ENCODE assay signal across 9 mouse cellular contexts in genomic region chr1:120154232-120154631, GRCm38 (mm10). TPM values are rescaled to one million over a fixed set of nuclear protein-coding genes. Genes with fewer than 3 reads are reported as not detected.
DNase-seq lines count a peak whose midpoint lies in the region; ATAC-seq and TF ChIP-seq lines count a peak whose summit lies in the region.
"Had no signal": no experiment of that assay in that cellular context is flagged by ENCODE, and none has a peak within 500 bp of the region (broad histone marks: within the 10 kb centered on the region; RNA-seq: fewer than 3 reads in every experiment).

No protein-coding gene starts in this region.

- H3K27me3 ChIP-seq in heart, adult 2 months (ENCODE audit: control insufficient read depth, insufficient read depth, low read length) = no peaks in the 10 kb centered on the region
- no peaks in the 10 kb centered on the region for H3K27me3 ChIP-seq in heart, embryonic 11.5 days (ENCODE audit: control insufficient read depth, insufficient read depth, low read length)
- H3K27me3 ChIP-seq in Patski = no peaks in the 10 kb centered on the region
- H3K27me3 ChIP-seq: neural tube, embryonic 13.5 days had no signal

- peak; percentile 77 for TF ChIP-seq CTCF in heart, adult 2 months (IDR thresholded peaks at IDR 0.05)
- peak; percentile 39 for TF ChIP-seq CTCF in Patski (IDR thresholded peaks at IDR 0.05)

- no peak for DNase-seq in heart, adult 2 months
- DNase-seq in right cerebral cortex, postnatal 4 days = peak; percentile 13
- DNase-seq in right cerebral cortex, postnatal 14 days = no peak
- DNase-seq in Patski (ENCODE audit: low read depth, low spot score) = no peak
- peak; percentile 31 for DNase-seq in gastrocnemius, postnatal 14 days
- no peak for DNase-seq in ovary, postnatal 36 days (ENCODE audit: low spot score)

- no peak for TF ChIP-seq POLR2A in heart, adult 2 months (IDR thresholded peaks at IDR 0.05; ENCODE audit: insufficient read depth, low read depth, low read length)

- no peaks in the 10 kb centered on the region for H3K79me2 ChIP-seq in heart, adult 2 months (replicated peaks; ENCODE audit: control insufficient read depth, insufficient read depth, low read length)

- ATAC-seq in heart, embryonic 11.5 days (replicated peaks; ENCODE audit: insufficient number of reproducible peaks, low FRiP score, low TSS enrichment) = no peak
- no peak for ATAC-seq in Patski
- ATAC-seq in monocyte, adult 5-6 weeks (replicated peaks; ENCODE audit: insufficient number of reproducible peaks, low FRiP score, low TSS enrichment, poor library complexity, severe bottlenecking) = 0 out of 2 replicates have a peak, but pooled peaks have one; percentile 54

- CTCF ChIA-PET in Patski (lab: Charles Lee) = interaction anchor here (1.0 to 1.9 kb wide), 6 partner anchors 9 to 55 kb away, joined by 3 to 11 read pairs (median 4); no protein-coding TSS in a partner anchor

- TF ChIP-seq EP300 in heart, adult 2 months (IDR thresholded peaks at IDR 0.05; ENCODE audit: insufficient read depth, low read depth, low read length) = no peak

- in situ Hi-C loops in Patski (cut with MboI; ENCODE audit: low pct_unique_long_range_greater_than_20kb) = no loop called here

- H3K9me3 ChIP-seq in heart, embryonic 11.5 days (replicated peaks; ENCODE audit: control insufficient read depth, low read length) = no peaks in the 10 kb centered on the region
- H3K9me3 ChIP-seq: neural tube, embryonic 13.5 days had no signal

- no peak overlapping the region for H3K4me3 ChIP-seq in heart, adult 2 months
- no peak overlapping the region for H3K4me3 ChIP-seq in heart, embryonic 11.5 days (ENCODE audit: low read depth, low read length)
- H3K4me3 ChIP-seq: neural tube, embryonic 13.5 days had no signal

- no peak overlapping the region for H3K4me2 ChIP-seq in heart, embryonic 11.5 days
- H3K4me2 ChIP-seq: neural tube, embryonic 13.5 days had no signal

- no peak overlapping the region for H3K27ac ChIP-seq in heart, adult 2 months
- no peak overlapping the region for H3K27ac ChIP-seq in heart, embryonic 11.5 days (ENCODE audit: low read depth, low read length)
- H3K27ac ChIP-seq: neural tube, embryonic 13.5 days had no signal

- H3K4me1 ChIP-seq in heart, adult 2 months (ENCODE audit: control insufficient read depth, insufficient read depth, low read length) = no peaks in the 10 kb centered on the region
- no peaks in the 10 kb centered on the region for H3K4me1 ChIP-seq in heart, embryonic 11.5 days (ENCODE audit: control insufficient read depth, insufficient read depth, low read length)
- H3K4me1 ChIP-seq: neural tube, embryonic 13.5 days had no signal

- POLR2A ChIA-PET in Patski (lab: Charles Lee) = no interaction called here

- H3K36me3 ChIP-seq in heart, adult 2 months (ENCODE audit: control insufficient read depth, insufficient read depth, low read length) = no peaks in the 10 kb centered on the region
- no peaks in the 10 kb centered on the region for H3K36me3 ChIP-seq in heart, embryonic 11.5 days (ENCODE audit: control insufficient read depth, insufficient read depth, low read length)
- H3K36me3 ChIP-seq: neural tube, embryonic 13.5 days had no signal

- intact Hi-C loops in heart, adult 2 months (cut with DNase I) = loop anchor here (1.0 to 5.0 kb wide), 2 partner anchors 56 to 122 kb away; no protein-coding TSS in a partner anchor
- intact Hi-C loops in gastrocnemius, postnatal 14 days (cut with DNase I; ENCODE audit: low total_unique reads) = loop anchor here (5.0 to 10.0 kb wide), 2 partner anchors 52 to 119 kb away; no protein-coding TSS in a partner anchor

- H3K9ac ChIP-seq in heart, adult 2 months (ENCODE audit: low read depth, low read length) = no peak overlapping the region
- H3K9ac ChIP-seq in heart, embryonic 11.5 days (ENCODE audit: low read depth, low read length) = no peak overlapping the region
- H3K9ac ChIP-seq: neural tube, embryonic 13.5 days had no signal

RNA-seq across cellular contexts. Expression of gene 3110009E18Rik, which starts 33.2 kb away (rescaled TPM):
- 1 to 10 TPM; 5.2 to 5.8 TPM for total RNA-seq in heart, adult 2 months (2021)
- 2.5 and 4.8 TPM in 2 replicates for polyA plus RNA-seq in heart, adult 2 months (2012; rRNA removed)
- polyA plus RNA-seq in heart, embryonic 11.5 days (2014; fragmentation: Nextera tagmentation; extraction: Ambion mirVana) = 11.8 and 13.1 TPM in 2 replicates
- polyA plus RNA-seq in Patski (2021) = 10.6 TPM
- total RNA-seq in gastrocnemius, postnatal 14 days (2021) = 1 to 10 TPM; 4.1 to 5.4 TPM
- 3.0 to 10.3 TPM (median 8.4 TPM) in 3 replicates for total RNA-seq in monocyte, adult 5-6 weeks (2017)

RNA-seq across cellular contexts. Expression of gene Dbi, which starts 33.4 kb away (rescaled TPM):
- total RNA-seq in heart, adult 2 months (2021) = 100 to 1,000 TPM; 251 to 264 TPM
- 327 and 335 TPM in 2 replicates for polyA plus RNA-seq in heart, adult 2 months (2012; rRNA removed)
- 639 and 662 TPM in 2 replicates for polyA plus RNA-seq in heart, embryonic 11.5 days (2014; fragmentation: Nextera tagmentation; extraction: Ambion mirVana)
- polyA plus RNA-seq in Patski (2021) = 680 TPM
- total RNA-seq in gastrocnemius, postnatal 14 days (2021) = 100 to 1,000 TPM; 195 to 222 TPM
- total RNA-seq in monocyte, adult 5-6 weeks (2017) = 183 to 239 TPM (median 190 TPM) in 3 replicates

Comparison
In these comparisons a context has a peak if more than half of its experiments do, and no peak if none do; other contexts are left out.
1. DNase-seq: peak in right cerebral cortex, postnatal 4 days (single experiment) and gastrocnemius, postnatal 14 days (single experiment); none in heart, adult 2 months (0 of 2), right cerebral cortex, postnatal 14 days (single experiment), Patski (single experiment) and ovary, postnatal 36 days (single experiment).